In genomic region chr16:18586076-18586905, GRCm38 (mm10) we compare ENCODE assay signal across 8 mouse cellular contexts. TPM values are rescaled to one million over a fixed set of nuclear protein-coding genes. Genes with fewer than 3 reads are reported as not detected.
DNase-seq lines count a peak whose midpoint lies in the region; ATAC-seq and TF ChIP-seq lines count a peak whose summit lies in the region.

No protein-coding gene starts in this region.

- peaks cover 48% of the 10 kb centered on the region for H3K4me1 ChIP-seq in kidney, embryonic 16.5 days (ENCODE audit: insufficient read depth, low read length)
- peaks cover 30% of the 10 kb centered on the region for H3K4me1 ChIP-seq in embryonic facial prominence, embryonic 11.5 days (ENCODE audit: control insufficient read depth, insufficient read depth, low read length)
- H3K4me1 ChIP-seq in hindbrain, postnatal 0 days (ENCODE audit: insufficient read depth, low read length): peaks cover 3% of the 10 kb centered on the region; the same call in 1 of the 2 replicates
- peaks cover 15% of the 10 kb centered on the region for H3K4me1 ChIP-seq in thymus, adult 2 months (replicated peaks; ENCODE audit: control insufficient read depth, insufficient read depth, low read length)

- H3K27ac ChIP-seq in kidney, embryonic 16.5 days (ENCODE audit: low read length): no peak overlapping the region
- peak overlapping the region; percentile 28; the same call in 1 of the 2 replicates for H3K27ac ChIP-seq in embryonic facial prominence, embryonic 11.5 days (replicated peaks; ENCODE audit: low read depth, low read length)
- no peak overlapping the region for H3K27ac ChIP-seq in hindbrain, postnatal 0 days
- no peak overlapping the region for H3K27ac ChIP-seq in thymus, adult 2 months (ENCODE audit: control insufficient read depth, insufficient read depth, low read length)

- H3K9ac ChIP-seq in kidney, embryonic 16.5 days (replicated peaks; ENCODE audit: low read length): peak overlapping the region; percentile 32
- peak overlapping the region; percentile 70 for H3K9ac ChIP-seq in embryonic facial prominence, embryonic 11.5 days (replicated peaks; ENCODE audit: low read length)
- peak overlapping the region; percentile 13; the same call in 1 of the 2 replicates for H3K9ac ChIP-seq in hindbrain, postnatal 0 days (replicated peaks; ENCODE audit: low read length)

- H3K9me3 ChIP-seq in kidney, embryonic 16.5 days (ENCODE audit: low read length): no peaks in the 10 kb centered on the region
- no peaks in the 10 kb centered on the region for H3K9me3 ChIP-seq in embryonic facial prominence, embryonic 11.5 days (replicated peaks; ENCODE audit: control insufficient read depth, low read length)
- H3K9me3 ChIP-seq in hindbrain, postnatal 0 days (ENCODE audit: low read length): no peaks in the 10 kb centered on the region

- no peak for DNase-seq in kidney, adult 18-20 months
- peak; percentile 22 for DNase-seq in embryonic facial prominence, embryonic 11.5 days (ENCODE audit: low spot score)
- DNase-seq in hindbrain, postnatal 0 days (ENCODE audit: low spot score): no peak
- DNase-seq in neural tube, embryonic 10.5 days (ENCODE audit: extremely low spot score, low spot score): peak; percentile 76
- DNase-seq in frontal cortex, postnatal 36 days (ENCODE audit: low spot score in 2 of 2): no peak
- DNase-seq in testis, postnatal 14 days (ENCODE audit: low spot score): no peak
- DNase-seq in thymus, adult 2 months: no peak

- H3K4me2 ChIP-seq in kidney, embryonic 16.5 days (replicated peaks; ENCODE audit: low read depth, low read length): peak overlapping the region; percentile 65
- peak overlapping the region; percentile 70 for H3K4me2 ChIP-seq in embryonic facial prominence, embryonic 11.5 days (ENCODE audit: low read depth, low read length)
- peak overlapping the region; percentile 58 for H3K4me2 ChIP-seq in hindbrain, postnatal 0 days (ENCODE audit: low read depth, low read length)

- no peak for TF ChIP-seq POLR2A in thymus, adult 2 months (IDR thresholded peaks at IDR 0.05; ENCODE audit: control insufficient read depth, extremely low read depth, insufficient read depth, low read length, poor library complexity)

- peak overlapping the region; percentile 47 for H3K4me3 ChIP-seq in kidney, embryonic 16.5 days (ENCODE audit: low read length)
- H3K4me3 ChIP-seq in embryonic facial prominence, embryonic 11.5 days (ENCODE audit: low read depth, low read length): peak overlapping the region; percentile 46
- H3K4me3 ChIP-seq in hindbrain, postnatal 0 days (ENCODE audit: low read length): peak overlapping the region; percentile 35
- H3K4me3 ChIP-seq in thymus, adult 2 months (ENCODE audit: control insufficient read depth, insufficient read depth, low read length): no peak overlapping the region

- H3K27me3 ChIP-seq in kidney, embryonic 16.5 days (ENCODE audit: insufficient read depth, low read length): peaks cover 99% of the 10 kb centered on the region
- peaks cover 94% of the 10 kb centered on the region for H3K27me3 ChIP-seq in embryonic facial prominence, embryonic 11.5 days (ENCODE audit: control insufficient read depth, insufficient read depth, low read length)
- H3K27me3 ChIP-seq in hindbrain, postnatal 0 days (ENCODE audit: insufficient read depth, low read length): peaks cover 86% of the 10 kb centered on the region
- peaks cover 42% of the 10 kb centered on the region for H3K27me3 ChIP-seq in thymus, adult 2 months (ENCODE audit: control insufficient read depth, insufficient read depth, low read length)

- WGBS in kidney, embryonic 16.5 days: 4% methylated on average over 83 of the region's 83 CpGs
- WGBS in embryonic facial prominence, embryonic 11.5 days: 1% methylated on average over 70 of the region's 83 CpGs
- WGBS in hindbrain, postnatal 0 days: 4% methylated on average over 83 of the region's 83 CpGs
- WGBS in thymus, adult 2 months: 7% methylated on average over 83 of the region's 83 CpGs

- H3K36me3 ChIP-seq in kidney, embryonic 16.5 days (ENCODE audit: insufficient read depth, low read length): no peaks in the 10 kb centered on the region
- no peaks in the 10 kb centered on the region for H3K36me3 ChIP-seq in embryonic facial prominence, embryonic 11.5 days (replicated peaks; ENCODE audit: control insufficient read depth, insufficient read depth, low read depth, low read length)
- H3K36me3 ChIP-seq in hindbrain, postnatal 0 days (ENCODE audit: insufficient read depth, low read length): no peaks in the 10 kb centered on the region
- H3K36me3 ChIP-seq in thymus, adult 2 months (ENCODE audit: control insufficient read depth, insufficient read depth, low read length): no peaks in the 10 kb centered on the region

- ATAC-seq in kidney, embryonic 16.5 days (ENCODE audit: low FRiP score, low TSS enrichment): no peak
- no peak for ATAC-seq in embryonic facial prominence, embryonic 11.5 days (replicated peaks; ENCODE audit: insufficient number of reproducible peaks, low FRiP score, low TSS enrichment, low read depth)
- ATAC-seq in hindbrain, postnatal 0 days: no peak

- no peak for TF ChIP-seq CTCF in hindbrain, postnatal 0 days (IDR thresholded peaks at IDR 0.05; ENCODE audit: low read depth)
- no peak for TF ChIP-seq CTCF in thymus, adult 2 months (IDR thresholded peaks at IDR 0.05; ENCODE audit: borderline replicate concordance, control insufficient read depth, extremely low read depth, insufficient read depth, low read length, poor library complexity)

RNA-seq across cellular contexts. Expression of gene Tbx1, which starts 4.2 kb away (rescaled TPM):
- polyA plus RNA-seq in kidney, embryonic 16.5 days (2015; fragmentation: Nextera tagmentation; extraction: Ambion mirVana): 0.26 and 0.32 TPM in 2 replicates
- 6.3 and 6.8 TPM in 2 replicates for polyA plus RNA-seq in embryonic facial prominence, embryonic 11.5 days (2014; fragmentation: Nextera tagmentation; extraction: Ambion mirVana)
- 0.37 and 4.0 TPM in 2 replicates for total RNA-seq in hindbrain, postnatal 0 days (2014; rRNA removed)
- 0.51 and 0.92 TPM in 2 replicates for polyA plus RNA-seq in hindbrain, postnatal 0 days (2015; fragmentation: Nextera tagmentation; extraction: Ambion mirVana)
- 0.49 and 1.4 TPM in 2 replicates for polyA plus RNA-seq in thymus, adult 2 months (2012; rRNA removed)

RNA-seq across cellular contexts. Expression of gene Gp1bb, which starts 35.9 kb away (rescaled TPM):
- polyA plus RNA-seq in kidney, embryonic 16.5 days (2015; fragmentation: Nextera tagmentation; extraction: Ambion mirVana): 0.96 and 1.3 TPM in 2 replicates
- 5.8 and 6.4 TPM in 2 replicates for polyA plus RNA-seq in embryonic facial prominence, embryonic 11.5 days (2014; fragmentation: Nextera tagmentation; extraction: Ambion mirVana)
- total RNA-seq in hindbrain, postnatal 0 days (2014; rRNA removed): 29.3 and 30.8 TPM in 2 replicates
- 7.6 and 10.1 TPM in 2 replicates for polyA plus RNA-seq in hindbrain, postnatal 0 days (2015; fragmentation: Nextera tagmentation; extraction: Ambion mirVana)
- polyA plus RNA-seq in thymus, adult 2 months (2012; rRNA removed): 1.1 TPM in 2 replicates

RNA-seq across cellular contexts. Expression of gene Gm49601, which starts 39.9 kb away (rescaled TPM):
- polyA plus RNA-seq in kidney, embryonic 16.5 days (2015; fragmentation: Nextera tagmentation; extraction: Ambion mirVana): 2.1 and 2.6 TPM in 2 replicates
- 1.1 and 3.0 TPM in 2 replicates for polyA plus RNA-seq in embryonic facial prominence, embryonic 11.5 days (2014; fragmentation: Nextera tagmentation; extraction: Ambion mirVana)
- total RNA-seq in hindbrain, postnatal 0 days (2014; rRNA removed): 23.8 and 24.0 TPM in 2 replicates
- polyA plus RNA-seq in hindbrain, postnatal 0 days (2015; fragmentation: Nextera tagmentation; extraction: Ambion mirVana): 3.1 and 4.0 TPM in 2 replicates
- 0.88 and 0.93 TPM in 2 replicates for polyA plus RNA-seq in thymus, adult 2 months (2012; rRNA removed)

RNA-seq across cellular contexts. Expression of gene Sept5, which starts 43.5 kb away (rescaled TPM):
- 17.9 and 21.4 TPM in 2 replicates for polyA plus RNA-seq in kidney, embryonic 16.5 days (2015; fragmentation: Nextera tagmentation; extraction: Ambion mirVana)
- polyA plus RNA-seq in embryonic facial prominence, embryonic 11.5 days (2014; fragmentation: Nextera tagmentation; extraction: Ambion mirVana): 33.7 and 39.9 TPM in 2 replicates
- 286 and 335 TPM in 2 replicates for total RNA-seq in hindbrain, postnatal 0 days (2014; rRNA removed)
- polyA plus RNA-seq in hindbrain, postnatal 0 days (2015; fragmentation: Nextera tagmentation; extraction: Ambion mirVana): 186 and 195 TPM in 2 replicates
- 2.4 and 3.6 TPM in 2 replicates for polyA plus RNA-seq in thymus, adult 2 months (2012; rRNA removed)

Comparison
In these comparisons a context has a peak if more than half of its experiments do, and no peak if none do; other contexts are left out.
1. H3K9ac ChIP-seq: peak in every context shown above with its lines; median percentile 70 in embryonic facial prominence, embryonic 11.5 days; 32 in kidney, embryonic 16.5 days; 13 in hindbrain, postnatal 0 days.
2. DNase-seq: peak in embryonic facial prominence, embryonic 11.5 days (single experiment) and neural tube, embryonic 10.5 days (single experiment); none in kidney, adult 18-20 months (single experiment), hindbrain, postnatal 0 days (single experiment), frontal cortex, postnatal 36 days (0 of 2), testis, postnatal 14 days (single experiment) and thymus, adult 2 months (single experiment).
3. Peak in every context shown above with its lines, with median percentiles within 50 percentile points of each other: H3K4me2 ChIP-seq.